Mouse (Mus musculus) WW6 (cell line): ENCODE data around the gene Recql5.

Experiments used
- DNase-seq: peaks from one replicate; pipeline ENCODE4 v3.0.0-alpha.2; 2013; ENCODE audit warnings: low read depth, low spot score

Gene Recql5

GRCm38 (mm10) chr11:115901338-115902161 lies 31.7 kb downstream of the Recql5 start:
- no peak for DNase-seq

GRCm38 (mm10) chr11:115900561-115901337 lies 32.5 kb downstream of the Recql5 start:
- DNase-seq = no peak

GRCm38 (mm10) chr11:115899486-115900266 lies 33.6 kb downstream of the Recql5 start, which contains the start of gene Smim5:
Gene Smim5 (plus strand): TSS chr11:115899966.
- DNase-seq = peak; percentile 69

- no peak for DNase-seq
Measured at GRCm38 (mm10) chr11:115898886-115899285, 34.4 kb downstream of the Recql5 start.

GRCm38 (mm10) chr11:115898446-115898845 lies 34.8 kb downstream of the Recql5 start:
- DNase-seq = no peak

GRCm38 (mm10) chr11:115894755-115895520 lies 38.3 kb downstream of the Recql5 start:
- no peak for DNase-seq

GRCm38 (mm10) chr11:115893071-115893470 lies 40.2 kb downstream of the Recql5 start:
- no peak for DNase-seq

- no peak for DNase-seq
Measured at GRCm38 (mm10) chr11:115892213-115892612, 41.1 kb downstream of the Recql5 start.

- no peak for DNase-seq
Measured at GRCm38 (mm10) chr11:115889159-115889558, 44.1 kb downstream of the Recql5 start.

- no peak for DNase-seq
Measured at GRCm38 (mm10) chr11:115888020-115888419, 45.3 kb downstream of the Recql5 start.

- DNase-seq = no peak
Measured at GRCm38 (mm10) chr11:115886446-115886845, 46.8 kb downstream of the Recql5 start.

- no peak for DNase-seq
Measured at GRCm38 (mm10) chr11:115885281-115885680, 48.0 kb downstream of the Recql5 start.

GRCm38 (mm10) chr11:115884361-115884760 lies 48.9 kb downstream of the Recql5 start:
- DNase-seq = no peak

- no peak for DNase-seq
Measured at GRCm38 (mm10) chr11:115883251-115883650, 50.0 kb downstream of the Recql5 start.

- DNase-seq = no peak
Measured at GRCm38 (mm10) chr11:115881002-115881401, 52.3 kb downstream of the Recql5 start.

GRCm38 (mm10) chr11:115878071-115878470 lies 55.2 kb downstream of the Recql5 start:
- DNase-seq = no peak

GRCm38 (mm10) chr11:115877174-115877755 lies 56.0 kb downstream of the Recql5 start:
- no peak for DNase-seq

GRCm38 (mm10) chr11:115876438-115876837 lies 56.8 kb downstream of the Recql5 start:
- DNase-seq = no peak

GRCm38 (mm10) chr11:115875935-115876334 lies 57.3 kb downstream of the Recql5 start:
- no peak for DNase-seq

- DNase-seq = no peak
Measured at GRCm38 (mm10) chr11:115872437-115872836, 60.8 kb downstream of the Recql5 start.

GRCm38 (mm10) chr11:115869393-115869792 lies 63.9 kb downstream of the Recql5 start:
- no peak for DNase-seq
